Mouse (Mus musculus): ENCODE measurements around the gene Sytl1. TPM values are rescaled to one million over a fixed set of nuclear protein-coding genes. Genes with fewer than 3 reads are reported as not detected.

The Sytl1 gene
- total and polyA plus RNA-seq, 3 experiments, result 0.08 to 0.31 TPM; not detected in 1

DNA sequence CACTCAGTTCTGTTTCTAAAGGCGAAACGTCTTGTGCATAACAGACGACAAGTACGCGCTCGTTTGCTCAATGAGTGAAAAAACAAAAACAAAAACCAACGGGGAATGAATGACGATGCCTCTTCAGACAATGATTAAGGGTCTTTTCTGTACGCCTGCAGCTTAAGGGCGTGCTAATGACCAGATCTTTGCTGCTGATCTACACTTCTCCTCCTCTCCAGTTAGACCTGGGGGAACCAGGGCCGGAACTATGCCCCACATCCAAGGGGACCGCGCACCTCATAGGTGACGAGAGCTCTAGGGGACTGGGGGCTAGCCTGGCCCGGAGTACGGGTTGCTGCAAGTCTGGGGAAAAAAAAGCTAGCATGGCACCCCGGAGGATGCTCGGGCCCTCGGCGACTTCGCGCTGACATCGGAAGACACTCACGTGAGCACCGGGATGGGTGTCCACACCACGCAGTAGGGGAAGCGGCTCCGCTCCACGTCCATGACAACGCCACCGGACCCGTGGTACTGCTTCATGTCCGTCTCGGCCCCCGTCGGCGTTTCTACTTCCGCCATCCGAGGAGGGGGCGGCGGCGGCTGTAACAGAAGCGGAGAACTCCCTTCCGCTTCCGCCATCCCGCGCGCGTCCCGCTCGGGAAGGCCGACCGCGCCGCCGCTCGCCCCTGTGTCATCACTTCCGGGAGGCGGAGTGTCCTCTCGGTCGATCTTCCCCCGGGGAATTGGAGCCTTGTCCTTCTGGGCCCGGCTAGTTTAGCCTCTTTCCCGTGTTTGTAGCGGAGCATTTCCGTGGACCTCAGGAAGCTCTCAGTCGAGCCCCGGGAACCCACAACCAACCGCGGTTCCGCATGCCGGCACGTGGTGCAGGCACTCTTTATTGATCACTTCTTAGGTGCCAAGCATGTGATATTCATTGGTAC lies 14.5 kb upstream of the Sytl1 start, which contains the start of gene Tmem222 (continued):
- TF ChIP-seq TAL1 (IDR thresholded peaks at IDR 0.05; ENCODE audit: low read length) (no peak), ETS1 (IDR thresholded peaks at IDR 0.05; ENCODE audit: low read depth, low read length) (peak; percentile 62), UBTF (IDR thresholded peaks at IDR 0.05; ENCODE audit: borderline replicate concordance, insufficient read depth, low read depth, low read length) (no peak), POLR2AphosphoS2 (IDR thresholded peaks at IDR 0.05; ENCODE audit: low read length) (peak; percentile 88), MAFK (IDR thresholded peaks at IDR 0.05; ENCODE audit: borderline replicate concordance, low read depth, low read length) (no peak)

DNA sequence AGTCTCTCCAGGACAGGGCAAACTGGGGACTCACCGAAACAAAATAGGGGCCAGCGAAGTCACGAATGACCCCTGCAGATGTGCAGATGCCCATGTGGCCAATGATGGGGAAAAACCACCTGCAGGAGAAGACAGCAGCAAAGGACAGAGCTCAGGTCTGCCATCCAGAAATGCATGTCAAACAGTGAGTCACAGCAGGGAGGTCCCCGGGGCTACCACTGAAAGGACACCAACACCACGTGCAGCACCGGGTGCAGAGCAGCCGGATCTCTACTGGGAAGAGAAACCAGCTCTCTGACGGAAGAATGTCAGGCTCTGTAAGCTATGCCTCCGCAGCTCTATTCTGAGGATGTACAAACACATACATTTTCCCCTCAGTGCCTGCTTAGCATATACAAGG lies 8.0 kb upstream of the Sytl1 start:
- Histone ChIP-seq H3K27me3 (ENCODE audit: control insufficient read depth in 1 of 2, insufficient read depth in 2 of 2, low read length in 2 of 2) (no peaks in the 10 kb centered on the region), H3K79me2 (ENCODE audit: control insufficient read depth, insufficient read depth, low read length, poor library complexity) (peaks cover 19% of the 10 kb centered on the region), H3K9ac (ENCODE audit: control insufficient read depth, low read depth, low read length, poor library complexity, severe bottlenecking) (no peak overlapping the region), H3K36me3 (ENCODE audit: control insufficient read depth in 1 of 2, insufficient read depth in 2 of 2, low read length in 2 of 2) (peaks cover 0 to 2% of the 10 kb centered on the region in 2 experiments; a peak in 2 of 4 replicates), H3K4me1 (ENCODE audit: control insufficient read depth in 1 of 2, insufficient read depth in 2 of 2, low read length in 2 of 2) (no peaks in the 10 kb centered on the region), H3K9me3 (replicated peaks; ENCODE audit: insufficient read depth, low read length) (no peaks in the 10 kb centered on the region), H3K27ac (ENCODE audit: control insufficient read depth, low read depth, low read length) (no peak overlapping the region), H3K4me3 (ENCODE audit: control insufficient read depth in 1 of 2, insufficient read depth in 1 of 2, low read depth in 2 of 2, low read length in 2 of 2) (no peak overlapping the region)
- no peak for TF ChIP-seq UBTF (IDR thresholded peaks at IDR 0.05; ENCODE audit: borderline replicate concordance, insufficient read depth, low read depth, low read length)
- no peak for TF ChIP-seq JUND (IDR thresholded peaks at IDR 0.05; ENCODE audit: low read depth, low read length)
- TF ChIP-seq GABPA (IDR thresholded peaks at IDR 0.05; ENCODE audit: low read depth, low read length), result no peak
- TF ChIP-seq POLR2AphosphoS5 (IDR thresholded peaks at IDR 0.05; ENCODE audit: borderline replicate concordance, low read depth, low read length), result no peak
- no peak for TF ChIP-seq SMC3 (IDR thresholded peaks at IDR 0.05; ENCODE audit: low read depth, low read length)
- TF ChIP-seq CTCF (IDR thresholded peaks at IDR 0.05 in 2 of 3, conservative IDR thresholded peaks at IDR 0.05 in 1 of 3; ENCODE audit: control insufficient read depth in 1 of 3, insufficient read depth in 1 of 3, low read depth in 2 of 3, low read length in 3 of 3, poor library complexity in 1 of 3, severe bottlenecking in 1 of 3), result no peak
- no peak for TF ChIP-seq NRF1 (IDR thresholded peaks at IDR 0.05; ENCODE audit: insufficient read depth, low read depth, low read length, poor library complexity, severe bottlenecking)
- TF ChIP-seq ZNF384 (IDR thresholded peaks at IDR 0.05; ENCODE audit: low read depth, low read length), result no peak
- no peak for TF ChIP-seq MEF2A (IDR thresholded peaks at IDR 0.05; ENCODE audit: extremely low read depth, insufficient replicate concordance, low read depth, low read length, poor library complexity, severe bottlenecking)
- no peak for TF ChIP-seq E2F4 (IDR thresholded peaks at IDR 0.05; ENCODE audit: borderline replicate concordance, low read depth, low read length)
- TF ChIP-seq ZC3H11A (IDR thresholded peaks at IDR 0.05; ENCODE audit: low read depth, low read length), result no peak
- TF ChIP-seq EP300 (IDR thresholded peaks at IDR 0.05; ENCODE audit: low read depth in 1 of 2, low read length in 2 of 2), result no peak
- TF ChIP-seq USF2 (IDR thresholded peaks at IDR 0.05; ENCODE audit: borderline replicate concordance in 1 of 2, insufficient read depth in 1 of 2, low read depth in 1 of 2, low read length in 2 of 2), result no peak
- TF ChIP-seq KAT2A (conservative IDR thresholded peaks at IDR 0.05; ENCODE audit: low read depth, low read length), result no peak
- no peak for DNase-seq (ENCODE audit: low read depth, low spot score)
